Mouse (Mus musculus): Measurements from ENCODE around the gene Psap.

Gene Psap

GRCm38 (mm10) chr10:60262386-60262785, 15.0 kb upstream of the Psap start:
- ATAC-seq (ENCODE audit: insufficient number of reproducible peaks, low FRiP score, low TSS enrichment): no peak

DNA sequence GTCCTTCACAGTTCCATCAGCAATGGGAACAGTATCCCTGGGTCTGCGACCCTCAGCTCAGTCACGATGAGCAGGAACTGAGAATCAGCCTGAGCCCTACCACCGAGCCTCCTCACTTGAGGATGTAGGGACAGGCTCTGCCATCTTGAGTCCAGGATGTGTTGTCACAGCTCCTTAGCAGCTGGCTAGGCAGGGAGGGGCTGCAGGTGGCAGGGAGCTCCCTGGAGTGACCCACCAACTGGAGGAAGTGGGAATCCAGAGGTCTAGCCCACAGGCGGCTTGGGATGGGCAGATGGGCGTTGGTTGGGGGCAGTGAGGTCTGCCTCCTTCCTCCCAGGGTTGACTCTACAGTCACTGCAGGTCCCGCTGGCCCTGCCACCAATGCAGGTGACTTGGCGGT, 14.1 kb upstream of the Psap start:
- ATAC-seq (ENCODE audit: insufficient number of reproducible peaks, low FRiP score, low TSS enrichment): no peak

GRCm38 (mm10) chr10:60265252-60265651, 12.2 kb upstream of the Psap start:
- ATAC-seq (ENCODE audit: insufficient number of reproducible peaks, low FRiP score, low TSS enrichment): no peak

- no peak for ATAC-seq (ENCODE audit: insufficient number of reproducible peaks, low FRiP score, low TSS enrichment)
These were observed 10.5 kb upstream of the Psap start for GRCm38 (mm10) chr10:60266842-60267401.

GRCm38 (mm10) chr10:60268738-60269137, 8.7 kb upstream of the Psap start:
- ATAC-seq (ENCODE audit: insufficient number of reproducible peaks, low FRiP score, low TSS enrichment): no peak

DNA sequence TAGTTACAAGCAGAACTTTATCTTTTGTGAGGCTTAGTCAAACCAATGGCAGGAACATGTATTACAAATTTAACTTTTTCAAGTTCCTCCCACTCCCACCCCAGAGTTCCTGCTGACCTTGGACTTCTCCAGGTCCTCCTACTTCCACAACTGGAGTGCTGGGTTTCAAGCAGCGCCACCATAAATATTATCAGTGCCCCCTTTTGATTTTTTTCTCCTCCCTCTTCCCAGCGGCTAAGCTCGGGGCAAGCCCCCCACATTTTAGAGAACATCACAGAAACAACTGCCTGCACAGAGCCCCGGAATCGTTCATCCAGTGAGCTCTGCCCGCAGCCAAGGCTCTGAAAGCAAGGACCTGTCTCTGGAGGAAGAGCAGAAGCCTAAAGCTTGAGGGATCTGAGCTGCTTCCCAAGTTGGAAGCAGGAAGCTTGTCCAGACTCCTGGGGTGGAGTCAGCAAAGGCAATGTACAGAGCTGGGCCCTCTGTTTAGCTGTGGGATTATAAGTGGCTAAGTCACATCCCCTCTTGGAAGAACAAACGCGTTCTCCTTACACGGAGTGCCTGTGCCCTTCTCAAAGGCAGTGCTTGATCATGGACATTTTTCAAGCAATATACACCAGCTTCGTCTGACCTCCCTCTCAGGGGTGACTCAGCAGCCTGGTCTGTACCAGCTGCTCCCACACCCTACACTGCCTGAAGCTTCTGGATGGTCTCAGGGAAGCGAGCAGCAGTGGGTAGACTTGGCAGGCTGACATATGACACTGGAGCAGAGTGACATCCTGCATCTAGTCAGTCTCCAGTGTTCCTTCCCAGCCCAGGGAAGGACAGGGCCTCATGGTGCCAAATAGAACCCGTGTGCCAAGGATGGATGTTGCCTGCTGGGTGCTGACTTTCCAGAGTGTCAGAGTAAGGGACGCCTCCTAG, 8.0 kb upstream of the Psap start:
- no peak for ATAC-seq (ENCODE audit: insufficient number of reproducible peaks, low FRiP score, low TSS enrichment)

GRCm38 (mm10) chr10:60271015-60271414, 6.4 kb upstream of the Psap start:
- ATAC-seq (ENCODE audit: insufficient number of reproducible peaks, low FRiP score, low TSS enrichment): no peak

- ATAC-seq (ENCODE audit: insufficient number of reproducible peaks, low FRiP score, low TSS enrichment): no peak
These were observed 5.2 kb upstream of the Psap start for GRCm38 (mm10) chr10:60272241-60272640.

DNA sequence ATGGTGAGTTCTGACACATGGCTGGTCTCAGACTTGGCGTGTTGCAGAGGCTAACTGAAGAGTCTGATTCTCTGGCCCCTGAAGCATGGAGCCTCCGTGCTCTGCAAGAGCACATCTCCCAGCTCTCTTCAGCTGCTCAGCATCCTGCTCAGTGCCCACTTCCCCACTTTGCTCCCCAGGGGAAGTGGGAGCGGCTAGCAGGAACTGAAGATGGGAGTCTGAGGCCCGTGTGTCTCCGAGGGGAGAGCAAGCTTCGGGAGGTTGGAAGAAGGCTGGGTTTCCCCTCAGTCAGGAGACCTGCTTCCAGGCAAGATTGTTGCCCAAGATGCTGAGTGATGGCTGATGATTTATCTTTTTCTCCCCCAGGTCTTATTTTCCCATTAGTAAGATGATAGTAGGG, 4.0 kb upstream of the Psap start:
- no peak for ATAC-seq (ENCODE audit: insufficient number of reproducible peaks, low FRiP score, low TSS enrichment)

GRCm38 (mm10) chr10:60278006-60278399, 576 bp downstream of the Psap start:
- no peak for ATAC-seq (ENCODE audit: insufficient number of reproducible peaks, low FRiP score, low TSS enrichment)

DNA sequence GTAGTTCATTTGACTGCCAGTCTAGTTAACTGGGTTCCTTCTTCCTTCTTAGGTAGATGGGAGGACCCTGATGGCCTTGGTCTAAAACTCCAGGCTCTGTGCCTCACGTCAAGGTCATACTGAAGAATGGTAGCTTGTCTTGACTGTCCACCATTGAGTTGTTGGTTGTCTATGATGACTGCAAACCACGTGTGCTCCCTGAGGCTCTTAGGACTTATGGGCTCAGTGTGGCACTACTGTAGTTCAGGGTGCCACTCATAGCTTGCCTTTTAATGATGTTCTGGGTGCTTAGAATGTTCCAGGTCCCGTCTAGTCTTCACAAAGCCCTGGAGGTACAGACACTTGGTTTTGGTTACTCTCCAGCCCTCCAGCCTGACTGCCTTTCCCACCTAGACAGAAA, 1.4 kb downstream of the Psap start:
- ATAC-seq (ENCODE audit: insufficient number of reproducible peaks, low FRiP score, low TSS enrichment): no peak

DNA sequence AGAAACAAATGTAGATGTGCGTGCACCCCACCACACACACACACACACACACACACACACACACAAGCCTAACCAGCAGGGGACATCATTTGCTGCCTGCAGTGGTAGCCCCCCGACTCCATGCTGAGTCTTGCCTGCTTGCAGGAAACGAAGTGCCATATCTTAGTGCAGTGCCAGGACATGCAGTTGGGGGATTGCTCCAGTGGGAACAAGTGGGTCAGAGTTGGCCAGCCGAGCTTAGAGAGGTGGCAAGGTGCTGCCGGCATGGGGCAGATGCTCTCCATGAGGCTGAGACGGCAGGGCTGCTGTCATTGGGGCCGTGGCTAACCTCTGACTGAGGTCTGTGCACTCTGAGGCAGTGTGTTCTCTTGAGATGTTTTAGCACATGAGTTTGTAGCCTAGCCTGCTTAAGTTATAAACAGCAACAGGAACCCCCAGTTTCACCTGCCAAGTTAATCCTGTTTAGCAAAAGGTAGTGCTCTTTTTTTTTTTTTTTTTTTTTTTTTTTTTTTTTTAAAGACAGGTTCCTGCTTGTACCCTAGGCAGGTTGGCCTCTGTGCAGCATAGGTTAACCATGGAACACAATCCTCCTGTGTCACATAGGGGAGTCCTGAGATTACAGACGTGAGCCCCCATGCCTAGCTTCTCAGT, 2.0 kb downstream of the Psap start:
- ATAC-seq (ENCODE audit: insufficient number of reproducible peaks, low FRiP score, low TSS enrichment): no peak

DNA sequence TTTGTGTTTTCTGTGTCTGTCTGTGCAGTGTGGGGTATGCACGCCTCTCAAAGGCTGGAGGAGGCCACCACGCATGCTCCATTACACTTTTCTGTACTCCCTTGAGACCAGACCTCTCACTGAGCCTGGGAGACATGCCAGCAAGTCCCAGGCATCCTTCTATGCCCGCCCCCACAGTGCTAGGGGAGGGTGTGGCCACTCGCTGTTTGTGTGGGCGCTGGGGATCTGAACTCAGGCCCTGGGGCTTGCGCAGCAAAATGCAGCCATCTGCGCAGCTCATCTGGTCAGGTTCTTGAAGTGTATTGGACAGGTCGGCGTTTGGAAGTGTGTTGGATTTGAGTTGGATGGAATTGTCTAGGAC, 2.5 kb downstream of the Psap start:
- no peak for ATAC-seq (ENCODE audit: insufficient number of reproducible peaks, low FRiP score, low TSS enrichment)

DNA sequence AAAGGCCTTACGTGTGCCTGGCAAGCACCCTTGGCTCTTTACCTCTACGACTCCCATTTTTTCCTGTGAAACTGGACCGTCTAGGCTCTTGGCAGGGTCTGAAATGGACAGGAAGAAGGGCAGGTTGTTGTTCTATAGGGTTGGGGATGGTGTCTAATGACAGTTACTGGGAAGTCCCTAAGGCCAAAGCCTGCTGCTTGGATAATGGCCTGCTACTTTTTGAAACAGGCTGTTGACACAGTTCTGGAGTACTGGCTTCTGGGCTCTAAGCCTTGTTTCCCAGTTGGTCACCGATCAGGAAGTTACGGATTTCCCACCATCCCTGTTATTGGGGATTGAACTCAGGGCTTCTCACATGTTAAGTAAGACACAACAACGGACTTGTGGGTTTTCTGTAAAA, 2.9 kb downstream of the Psap start:
- ATAC-seq (ENCODE audit: insufficient number of reproducible peaks, low FRiP score, low TSS enrichment): no peak

DNA sequence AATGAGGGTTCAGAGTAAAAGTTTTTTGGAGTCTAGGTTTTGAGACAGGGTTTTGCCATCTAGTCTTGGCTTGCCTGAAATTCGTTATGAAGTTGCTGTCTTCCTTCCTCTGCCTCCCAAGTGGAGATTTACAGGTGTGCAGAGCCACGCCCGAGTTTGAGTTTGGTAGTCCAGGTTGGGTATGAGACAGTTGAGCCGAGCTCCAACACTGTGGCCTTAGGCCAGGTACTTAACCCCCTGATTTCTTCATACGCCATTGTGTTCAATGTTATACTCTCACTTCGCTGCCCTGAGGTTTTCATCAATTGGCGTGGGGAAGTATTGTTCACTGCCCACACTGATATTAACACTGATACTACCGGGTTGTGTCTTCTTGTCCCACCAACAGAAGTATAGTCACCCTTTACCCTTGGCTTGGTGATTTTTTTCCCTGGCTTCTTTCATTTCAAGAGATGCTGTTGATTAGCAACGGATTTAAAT, 4.2 kb downstream of the Psap start:
- no peak for ATAC-seq (ENCODE audit: insufficient number of reproducible peaks, low FRiP score, low TSS enrichment)

DNA sequence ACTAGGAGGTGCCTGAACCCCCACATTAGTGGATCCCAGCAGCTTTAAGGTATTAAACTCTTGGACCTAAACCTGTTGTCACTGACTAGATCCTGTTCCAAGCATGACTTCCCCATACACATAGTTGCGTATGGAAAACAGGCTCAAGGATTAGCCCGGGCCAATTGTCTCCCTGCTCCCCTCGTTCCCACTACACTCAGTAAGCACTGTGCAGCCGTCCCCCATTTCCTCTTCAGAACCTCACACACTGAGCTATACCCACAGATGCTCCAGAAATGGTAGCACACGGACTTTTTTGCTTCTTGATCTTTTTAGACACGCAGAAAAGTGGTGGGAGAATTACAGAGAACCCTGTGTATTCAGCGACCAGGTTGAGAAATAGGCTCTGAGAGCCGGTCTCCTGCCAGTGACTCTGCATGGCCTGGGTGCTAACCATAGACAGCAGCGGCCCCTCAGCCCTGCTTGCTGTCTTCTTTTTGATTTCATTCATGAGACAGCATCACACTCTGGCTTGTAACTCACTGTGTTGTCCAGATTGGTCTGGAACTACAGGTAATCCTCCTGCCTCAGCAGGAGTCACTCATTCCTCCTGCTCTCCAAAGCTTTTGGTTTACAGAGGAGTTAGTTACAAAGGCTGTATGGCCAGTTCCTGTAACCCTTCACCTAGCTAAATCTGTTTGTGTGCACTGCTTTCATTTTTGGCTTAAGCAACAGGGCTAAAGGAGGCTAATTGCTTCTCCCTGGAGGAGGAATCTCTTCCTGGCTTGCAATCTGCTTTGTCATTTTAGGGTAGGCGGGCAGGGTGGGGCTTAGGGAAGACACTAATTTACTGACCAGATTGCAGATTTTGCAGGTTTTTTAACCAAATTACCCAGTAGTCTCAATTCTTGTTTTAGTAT, 4.9 kb downstream of the Psap start:
- ATAC-seq (ENCODE audit: insufficient number of reproducible peaks, low FRiP score, low TSS enrichment): no peak

DNA sequence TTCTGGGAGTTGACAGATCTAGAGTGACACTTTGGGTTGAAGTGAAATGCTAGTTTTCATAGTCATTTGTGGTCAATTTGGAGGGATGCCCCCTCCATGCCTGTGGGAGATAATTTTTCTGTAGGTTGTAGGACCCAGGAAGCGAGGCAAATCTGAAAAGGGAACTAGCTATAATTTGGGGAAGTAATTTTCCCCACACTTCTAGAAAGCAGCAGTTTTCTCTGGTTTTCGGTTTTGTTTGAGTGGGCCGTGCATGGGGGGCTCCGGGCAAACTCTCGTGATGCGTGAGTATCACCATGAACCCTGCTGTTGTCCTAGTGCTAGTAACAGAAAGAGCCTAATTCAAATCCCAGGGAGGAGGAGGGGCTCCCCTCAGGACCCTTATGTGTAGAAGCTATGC, 6.8 kb downstream of the Psap start:
- no peak for ATAC-seq (ENCODE audit: insufficient number of reproducible peaks, low FRiP score, low TSS enrichment)

DNA sequence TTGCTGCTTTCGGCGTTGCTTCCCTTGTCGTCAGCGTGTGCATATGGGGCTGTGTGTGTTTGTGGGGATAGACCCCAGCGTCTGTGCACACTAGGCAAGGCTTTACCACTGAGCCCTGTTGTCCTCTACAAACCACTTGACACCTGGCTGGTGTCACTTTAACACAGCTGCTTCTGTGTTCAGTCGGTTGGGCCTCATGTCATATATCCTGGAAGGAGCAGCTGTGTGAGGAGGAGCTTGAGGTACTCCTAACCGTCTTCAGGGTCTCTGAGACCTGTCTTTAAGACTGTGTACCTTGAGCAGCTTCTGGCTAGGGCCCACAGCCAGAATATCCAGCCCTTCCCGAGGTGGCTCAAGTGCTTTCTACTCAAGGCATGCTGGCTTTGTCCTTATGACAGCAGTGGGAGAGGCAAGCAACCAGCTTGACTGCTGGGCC, 7.3 kb downstream of the Psap start:
- ATAC-seq (ENCODE audit: insufficient number of reproducible peaks, low FRiP score, low TSS enrichment): no peak

DNA sequence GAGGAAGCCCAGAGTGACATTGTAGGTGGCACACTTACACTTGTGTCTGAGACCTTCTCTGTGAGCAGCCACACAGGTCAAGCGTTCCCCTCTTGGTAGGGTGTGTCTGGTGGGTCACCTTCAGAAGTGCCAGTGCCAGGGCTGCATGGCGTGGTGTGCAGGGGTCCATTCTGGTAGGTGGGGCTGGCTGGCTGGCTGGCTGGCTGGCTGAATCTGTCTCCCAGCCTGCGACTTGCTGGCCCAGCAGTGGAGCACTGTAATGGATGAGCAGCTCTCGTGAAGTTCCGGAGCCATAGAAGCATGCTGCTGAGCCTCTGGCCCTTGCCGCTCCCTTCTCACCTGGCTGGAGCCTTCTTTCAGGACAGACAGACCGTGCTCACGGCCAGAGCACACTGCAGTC, 7.8 kb downstream of the Psap start:
- ATAC-seq (ENCODE audit: insufficient number of reproducible peaks, low FRiP score, low TSS enrichment): no peak

DNA sequence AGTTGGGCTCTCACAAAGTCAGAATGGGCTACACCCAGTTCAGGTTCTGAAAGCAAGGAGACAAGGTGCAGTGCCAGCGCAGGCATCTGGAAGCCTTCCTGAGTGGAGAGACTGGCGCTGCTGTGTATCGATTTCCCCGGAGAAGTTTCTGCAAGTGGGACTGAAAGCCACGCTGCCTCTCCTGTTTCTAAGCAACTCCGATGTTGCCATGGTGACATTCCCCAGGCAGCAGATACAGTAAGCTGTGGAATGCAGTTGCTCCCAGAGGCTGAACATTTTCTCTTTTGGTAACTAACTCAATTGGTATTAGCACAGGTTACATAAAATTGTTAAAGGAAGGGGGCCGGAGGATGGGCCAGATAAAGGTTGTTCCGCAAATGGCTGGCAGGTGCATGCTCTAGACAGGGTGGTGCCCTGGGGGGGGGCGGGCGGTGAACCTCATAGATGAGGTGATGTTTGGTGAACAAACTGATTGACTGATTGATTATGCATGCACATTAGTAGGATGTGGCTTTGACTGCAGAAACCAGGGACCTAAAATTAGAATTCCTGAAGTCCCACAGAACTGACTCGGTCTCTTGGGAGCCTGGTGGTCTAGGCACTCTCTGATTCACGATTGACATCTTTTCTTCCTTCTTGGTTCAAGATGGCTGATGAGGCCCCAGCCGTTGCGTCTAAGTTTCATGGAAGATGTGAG, 8.4 kb downstream of the Psap start:
- no peak for ATAC-seq (ENCODE audit: insufficient number of reproducible peaks, low FRiP score, low TSS enrichment)

Data from cerebellum, adult (tissue).